Mouse (Mus musculus) lung, postnatal 25 days (tissue): ENCODE measurements around the gene Pxdn.

ENCODE experiments used
- DNase-seq: peaks from one replicate; pipeline ENCODE4 v3.0.0; 2022; ENCODE audit warnings: low spot score

The Pxdn gene

GRCm38 (mm10) chr12:30024264-30024825, 86.9 kb downstream of the Pxdn start:
- peak; percentile 18 for DNase-seq

- DNase-seq = peak; percentile 32
Measured at GRCm38 (mm10) chr12:30027721-30028340, 90.4 kb downstream of the Pxdn start.

DNA sequence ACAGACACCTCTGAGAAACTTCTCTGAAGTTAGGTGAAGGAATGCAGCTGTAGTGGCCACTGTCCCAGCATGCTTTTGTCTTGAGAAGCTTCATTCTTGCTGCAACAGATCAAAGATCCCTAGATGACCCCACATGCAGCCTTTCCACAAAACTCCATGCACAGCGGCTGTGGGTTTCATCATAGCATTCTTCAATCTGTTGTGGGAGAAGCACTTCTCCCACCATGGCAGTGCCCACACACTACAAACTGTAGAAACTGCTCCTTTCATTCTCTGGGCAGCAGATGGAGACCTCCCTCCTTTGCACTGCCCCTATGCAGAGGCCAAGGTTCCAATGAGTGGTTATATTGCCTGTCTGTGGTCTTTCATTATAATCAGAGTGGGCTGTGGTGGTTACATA, 91.7 kb downstream of the Pxdn start:
- no peak for DNase-seq

- peak; percentile 27 for DNase-seq
Measured at GRCm38 (mm10) chr12:30030571-30030970, 93.2 kb downstream of the Pxdn start.

- DNase-seq = no peak
Measured at GRCm38 (mm10) chr12:30034681-30035080, 97.3 kb downstream of the Pxdn start.

DNA sequence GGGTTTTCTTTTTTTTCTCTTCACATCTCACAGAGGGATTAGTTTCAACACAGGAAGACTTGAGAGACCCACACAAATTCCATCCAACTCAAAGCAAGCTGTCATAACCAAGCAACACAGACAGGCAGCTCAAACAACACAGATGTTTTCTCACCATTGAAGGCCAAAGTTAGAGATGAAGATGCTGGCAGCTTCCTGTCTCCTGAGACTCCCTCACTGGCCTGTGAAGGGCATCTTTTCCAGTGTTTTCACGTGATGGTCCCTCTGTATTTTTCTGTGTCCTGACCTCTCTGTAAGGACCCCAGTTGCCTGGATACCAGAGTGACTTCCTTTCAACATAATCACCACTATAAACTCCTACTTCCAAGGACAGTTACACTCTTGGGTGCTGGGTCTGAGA, 98.0 kb downstream of the Pxdn start:
- no peak for DNase-seq

- DNase-seq = no peak
Measured at GRCm38 (mm10) chr12:30035841-30036568, 98.6 kb downstream of the Pxdn start.

GRCm38 (mm10) chr12:30036569-30037055, 99.2 kb downstream of the Pxdn start:
- DNase-seq = no peak

DNA sequence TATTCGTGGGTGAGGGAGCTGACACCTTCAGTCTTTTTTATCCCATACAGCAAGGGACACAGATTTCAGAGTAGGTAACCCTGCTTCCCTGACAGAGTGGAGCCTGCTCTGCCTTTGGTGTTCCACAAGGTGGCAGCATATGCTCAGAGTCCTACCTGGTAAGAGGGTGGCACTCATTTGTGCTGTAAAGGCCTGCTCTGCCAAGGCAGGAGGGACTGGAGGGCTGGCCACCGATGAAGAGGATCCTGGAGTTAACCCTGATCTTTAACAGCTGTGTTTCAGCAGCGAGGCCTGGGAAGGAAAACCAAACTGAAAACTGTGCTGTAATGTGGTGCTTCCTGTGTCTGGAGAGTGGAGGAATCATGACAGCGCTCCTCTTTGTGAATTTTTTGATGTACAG, 102.2 kb downstream of the Pxdn start:
- peak; percentile 68 for DNase-seq

DNA sequence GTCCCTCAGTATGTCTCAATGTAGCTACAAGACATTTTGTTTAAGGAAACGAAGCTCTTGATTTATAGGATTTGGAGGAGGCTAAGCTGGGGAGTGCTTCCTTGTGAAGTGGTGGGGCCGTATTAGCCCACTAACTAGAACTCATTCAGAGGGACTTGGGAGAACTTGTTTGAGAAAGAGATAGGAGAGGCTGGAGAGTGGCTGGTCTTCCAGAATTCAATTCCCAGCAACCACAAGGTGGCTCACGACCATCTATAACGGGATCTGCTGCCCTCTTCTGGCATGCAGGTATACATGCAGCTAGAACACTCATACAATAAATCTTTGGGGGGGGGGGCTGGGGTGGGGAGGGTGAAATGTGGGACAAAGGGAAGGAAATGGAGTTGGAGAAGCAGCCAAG, 102.7 kb downstream of the Pxdn start:
- DNase-seq = peak; percentile 60

DNA sequence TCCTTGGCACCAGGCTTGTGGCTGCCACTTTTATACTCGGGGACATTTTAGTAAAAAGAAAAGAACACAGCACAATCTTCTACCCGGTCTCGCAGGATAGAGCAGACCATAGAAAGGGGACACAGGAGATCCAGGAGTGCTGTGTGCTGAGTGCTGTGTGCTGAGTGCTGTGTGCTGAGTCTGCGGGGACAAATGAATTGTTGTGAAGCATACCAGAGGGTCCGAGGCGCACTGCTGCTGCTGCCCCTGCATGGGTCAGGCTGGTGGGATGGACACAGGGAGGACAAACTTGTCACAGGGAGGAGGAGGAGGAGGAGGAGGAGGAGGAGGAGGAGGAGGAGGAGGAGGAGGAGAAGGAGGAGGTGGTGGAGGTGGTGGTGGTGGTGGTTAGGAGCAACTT, 111.4 kb downstream of the Pxdn start:
- no peak for DNase-seq

- DNase-seq = no peak
Measured at GRCm38 (mm10) chr12:30049818-30050217, 112.4 kb downstream of the Pxdn start.

- peak; percentile 44 for DNase-seq
Measured at GRCm38 (mm10) chr12:30050235-30050634, 112.8 kb downstream of the Pxdn start.

DNA sequence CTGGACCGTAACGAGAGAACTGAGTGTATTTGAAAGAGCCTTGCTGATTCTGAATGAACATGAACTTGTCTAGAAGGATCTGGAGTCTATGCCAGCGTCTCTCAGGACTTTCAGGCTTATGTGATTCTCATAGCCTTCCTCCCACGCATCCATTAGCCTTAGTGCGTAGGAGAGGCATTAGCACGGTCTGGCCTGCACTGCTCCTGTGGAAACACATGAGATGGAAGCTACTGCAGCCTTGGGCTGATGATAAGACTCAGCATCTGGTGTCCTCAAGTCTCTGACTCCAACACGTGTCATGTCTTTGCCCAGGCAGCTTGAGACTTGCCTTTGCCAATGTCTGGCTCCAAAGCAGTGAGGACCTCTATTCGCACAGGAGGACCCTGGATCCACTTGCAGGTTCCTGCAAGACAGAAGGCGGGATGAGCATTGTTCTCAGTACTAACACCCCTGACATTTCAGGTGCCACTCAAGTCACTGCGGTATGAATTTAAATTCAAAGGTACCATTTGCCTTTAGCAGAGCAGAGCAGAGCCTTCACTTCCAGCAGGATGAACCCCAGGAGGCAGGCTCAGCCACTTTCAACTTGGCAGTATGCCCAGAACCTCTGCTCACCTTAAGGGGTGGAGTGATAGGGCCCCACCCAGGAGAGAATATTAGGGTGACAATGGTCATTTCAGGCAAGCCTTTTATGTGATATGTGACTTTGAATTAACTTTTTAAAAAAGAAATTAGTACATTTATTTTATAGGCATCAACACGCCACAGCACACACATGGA, 117.5 kb downstream of the Pxdn start:
- no peak for DNase-seq

- no peak for DNase-seq
Measured at GRCm38 (mm10) chr12:30058044-30058443, 120.6 kb downstream of the Pxdn start.

GRCm38 (mm10) chr12:30061503-30062117, 124.2 kb downstream of the Pxdn start:
- DNase-seq = no peak

DNA sequence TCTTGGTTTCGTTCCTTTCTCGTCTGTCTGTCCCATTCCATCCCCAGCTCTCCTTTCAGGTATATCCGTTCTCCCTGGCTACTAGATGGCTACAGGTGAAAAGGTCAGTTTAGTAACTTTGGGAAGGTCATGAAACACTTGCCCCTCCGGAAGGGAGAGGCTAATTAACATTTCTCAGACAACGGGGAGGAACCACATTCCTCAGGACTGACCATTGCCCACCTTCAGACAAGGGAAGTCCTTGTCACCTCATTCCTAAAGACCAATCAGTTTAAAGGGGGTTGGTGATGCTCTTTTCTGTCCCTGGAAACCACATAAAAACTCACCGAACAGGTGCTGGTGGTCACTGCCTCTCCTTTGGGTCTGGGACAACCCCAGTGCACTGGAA, 124.7 kb downstream of the Pxdn start:
- DNase-seq = no peak
